Mouse (Mus musculus) embryonic facial prominence, embryonic 11.5 days (tissue): Measurements from ENCODE around the gene Enthd1. TPM values are rescaled to one million over a fixed set of nuclear protein-coding genes. Genes with fewer than 3 reads are reported as not detected.

ENCODE experiments used
- ATAC-seq: fragments of 200-750 bp; cut with Nextera tagmentation; replicated peaks from 2 replicates; pipeline ENCODE4 v1.8.0; 2017; ENCODE audit warnings: low read depth; ENCODE audit not compliant: insufficient number of reproducible peaks, low FRiP score, low TSS enrichment
- DNase-seq: peaks from one replicate; pipeline ENCODE4 v3.0.0-alpha.2; 2015; ENCODE audit warnings: low spot score
- H3K27ac ChIP-seq: fragments of 300-500 bp; sonication (generic); replicated peaks from 2 replicates; pipeline ENCODE4 v1.5.1; 2014; ENCODE audit warnings: mild to moderate bottlenecking, low read depth, low read length, control low read depth
- H3K27me3 ChIP-seq: fragments of 300-500 bp; sonication (generic); 2 replicates; pipeline ENCODE4 v1.6.1; 2014; ENCODE audit warnings: mild to moderate bottlenecking, low read length, moderate library complexity, mixed read lengths; ENCODE audit not compliant: control insufficient read depth, insufficient read depth
- H3K36me3 ChIP-seq: fragments of 300-500 bp; sonication (generic); replicated peaks from 2 replicates; pipeline ENCODE4 v1.6.1; 2014; ENCODE audit warnings: low read depth, mild to moderate bottlenecking, low read length, moderate library complexity, mixed read lengths; ENCODE audit not compliant: control insufficient read depth, insufficient read depth
- H3K4me1 ChIP-seq: fragments of 300-500 bp; sonication (generic); 2 replicates; pipeline ENCODE4 v1.6.1; 2014; ENCODE audit warnings: low read length, mixed read lengths; ENCODE audit not compliant: control insufficient read depth, insufficient read depth
- H3K4me2 ChIP-seq: fragments of 300-500 bp; sonication (generic); 2 replicates; pipeline ENCODE4 v1.6.1; 2014; ENCODE audit warnings: low read depth, mild to moderate bottlenecking, control low read depth, low read length, moderate library complexity
- H3K4me3 ChIP-seq: fragments of 300-500 bp; sonication (generic); 2 replicates; pipeline ENCODE4 v1.5.1; 2014; ENCODE audit warnings: low read depth, low read length, control low read depth
- H3K9ac ChIP-seq: fragments of 300-500 bp; sonication (generic); replicated peaks from 2 replicates; pipeline ENCODE4 v1.6.1; 2014; ENCODE audit warnings: mild to moderate bottlenecking, control low read depth, low read length
- H3K9me3 ChIP-seq: fragments of 300-500 bp; sonication (generic); replicated peaks from 2 replicates; pipeline ENCODE4 v1.6.1; 2016; ENCODE audit warnings: mild to moderate bottlenecking, low read length, inconsistent platforms, mixed read lengths; ENCODE audit not compliant: control insufficient read depth
- WGBS: fragments of 180-500 bp; shearing (Covaris S2); extraction: QIAGEN DNeasy Blood & Tissue Kit; methylation state at CpG from one replicate; pipeline ENCODE4 v1.1.7; 2014; 5-methylcytosine and 5-hydroxymethylcytosine counted together
- polyA plus RNA-seq: library from polyadenylated mRNA; unstranded; fragments of >200 nt; fragmentation: Nextera tagmentation; extraction: Ambion mirVana; gene quantifications from 2 replicates; pipeline ENCODE4 v1.2.1, GENCODE M21; 2014

Gene Enthd1
- not detected in 2 replicates for polyA plus RNA-seq

GRCm38 (mm10) chr15:80565106-80565665, at the start of gene Enthd1:
Gene Enthd1, minus strand, starts transcription at chr15:80565156.
- H3K27me3 ChIP-seq = no peaks in the 10 kb centered on the region
- H3K9ac ChIP-seq = no peak within 1 kb of the TSS
- H3K36me3 ChIP-seq = no peaks in the 10 kb centered on the region
- 78% methylated on average over 19 of the region's 19 CpGs for WGBS
- no peaks in the 10 kb centered on the region for H3K4me1 ChIP-seq
- H3K4me3 ChIP-seq = no peak within 1 kb of the TSS
- DNase-seq = no peak
- no peak within 1 kb of the TSS for H3K4me2 ChIP-seq
- H3K9me3 ChIP-seq = no peaks in the 10 kb centered on the region
- no peak for ATAC-seq
- H3K27ac ChIP-seq = no peak within 1 kb of the TSS

DNA sequence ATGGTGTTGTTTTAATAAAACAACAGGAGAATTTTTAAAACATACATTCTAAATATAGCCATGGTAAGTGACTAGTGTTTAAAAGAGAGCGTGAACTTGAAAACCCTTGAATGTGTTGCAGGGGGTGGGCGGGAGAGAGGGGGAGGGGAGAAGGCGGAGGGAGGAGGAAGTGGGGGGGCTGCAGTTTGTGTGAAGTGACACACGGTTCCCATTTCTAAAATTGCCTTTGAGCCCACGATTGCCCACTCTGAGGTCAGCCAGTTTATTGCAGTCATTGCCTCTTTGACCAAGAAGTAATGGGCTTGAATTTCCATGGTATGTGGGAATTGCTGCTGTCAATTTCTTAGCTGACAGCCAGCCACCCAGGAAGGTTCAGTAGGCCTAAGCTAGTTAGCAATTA, 48.9 kb upstream of the Enthd1 start:
- ATAC-seq (no peak), DNase-seq (peak; percentile 58)
- Histone ChIP-seq H3K27me3 (peaks cover 6% of the 10 kb centered on the region; the same call in 1 of the 2 replicates), H3K27ac (no peak overlapping the region), H3K4me2 (no peak overlapping the region), H3K4me3 (no peak overlapping the region), H3K9me3 (no peaks in the 10 kb centered on the region), H3K9ac (no peak overlapping the region), H3K4me1 (peaks cover 6% of the 10 kb centered on the region; the same call in 1 of the 2 replicates), H3K36me3 (no peaks in the 10 kb centered on the region)
- WGBS = 39% methylated on average over 5 of the region's 5 CpGs

GRCm38 (mm10) chr15:80611478-80611877, 46.5 kb upstream of the Enthd1 start:
- H3K27me3 ChIP-seq = peaks cover 3% of the 10 kb centered on the region; the same call in 1 of the 2 replicates
- H3K36me3 ChIP-seq = no peaks in the 10 kb centered on the region
- H3K9ac ChIP-seq = no peak overlapping the region
- H3K4me2 ChIP-seq = no peak overlapping the region
- DNase-seq (no peak), ATAC-seq (no peak)
- peaks cover 6% of the 10 kb centered on the region; the same call in 1 of the 2 replicates for H3K4me1 ChIP-seq
- H3K9me3 ChIP-seq = no peaks in the 10 kb centered on the region
- no peak overlapping the region for H3K4me3 ChIP-seq
- no peak overlapping the region for H3K27ac ChIP-seq
- WGBS = 77% methylated on average over 5 of the region's 5 CpGs

GRCm38 (mm10) chr15:80610335-80610734, 45.4 kb upstream of the Enthd1 start:
- no peak for DNase-seq
- no peak overlapping the region for H3K4me2 ChIP-seq
- WGBS = 79% methylated on average over 2 of the region's 2 CpGs

GRCm38 (mm10) chr15:80607970-80608369, 43.0 kb upstream of the Enthd1 start:
- Histone ChIP-seq H3K36me3 (no peaks in the 10 kb centered on the region), H3K27me3 (no peaks in the 10 kb centered on the region), H3K27ac (no peak overlapping the region), H3K4me1 (no peaks in the 10 kb centered on the region), H3K4me3 (no peak overlapping the region), H3K9ac (no peak overlapping the region), H3K9me3 (no peaks in the 10 kb centered on the region), H3K4me2 (no peak overlapping the region)
- DNase-seq (no peak), ATAC-seq (no peak)
- WGBS = 82% methylated on average over 3 of the region's 3 CpGs

More at GRCm38 (mm10) chr15:80610335-80610734, 45.4 kb upstream of the Enthd1 start:
- H3K36me3 ChIP-seq = no peaks in the 10 kb centered on the region
- H3K27me3 ChIP-seq = no peaks in the 10 kb centered on the region
- no peak for ATAC-seq
- H3K27ac ChIP-seq = no peak overlapping the region
- H3K4me1 ChIP-seq = no peaks in the 10 kb centered on the region
- H3K9me3 ChIP-seq = no peaks in the 10 kb centered on the region
- no peak overlapping the region for H3K4me3 ChIP-seq
- H3K9ac ChIP-seq = no peak overlapping the region

GRCm38 (mm10) chr15:80604026-80604425, 39.1 kb upstream of the Enthd1 start:
- Histone ChIP-seq H3K9me3 (no peaks in the 10 kb centered on the region), H3K9ac (no peak overlapping the region), H3K4me3 (no peak overlapping the region), H3K27ac (no peak overlapping the region), H3K4me1 (no peaks in the 10 kb centered on the region), H3K36me3 (no peaks in the 10 kb centered on the region), H3K4me2 (no peak overlapping the region), H3K27me3 (no peaks in the 10 kb centered on the region)
- ATAC-seq (no peak), DNase-seq (no peak)
- 85% methylated on average over 6 of the region's 6 CpGs for WGBS

- 57% methylated on average over 7 of the region's 7 CpGs for WGBS
- Histone ChIP-seq H3K27me3 (no peaks in the 10 kb centered on the region), H3K9me3 (no peaks in the 10 kb centered on the region), H3K9ac (no peak overlapping the region), H3K27ac (no peak overlapping the region), H3K36me3 (no peaks in the 10 kb centered on the region), H3K4me1 (no peaks in the 10 kb centered on the region), H3K4me3 (no peak overlapping the region), H3K4me2 (no peak overlapping the region)
- ATAC-seq (no peak), DNase-seq (no peak)
These were observed 37.5 kb upstream of the Enthd1 start for GRCm38 (mm10) chr15:80602487-80602886.

DNA sequence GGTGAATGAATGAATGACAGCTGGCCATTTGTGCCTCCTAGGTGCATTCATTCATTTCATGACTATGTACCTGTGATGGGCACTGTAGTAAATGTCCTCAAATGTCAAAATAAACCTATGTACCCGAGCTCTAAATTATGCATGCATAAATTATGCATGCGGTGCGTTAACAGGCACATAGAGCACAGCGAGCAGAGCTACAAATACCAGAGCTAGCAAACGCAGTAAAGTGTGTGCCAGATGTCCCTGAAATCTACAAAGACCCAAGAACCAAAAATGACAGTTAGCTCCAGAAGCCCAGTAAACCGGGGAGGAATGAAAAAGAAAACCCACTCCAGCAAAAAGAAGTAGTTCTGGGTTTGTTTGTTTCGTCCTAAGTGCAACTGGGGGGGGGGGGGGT, 36.5 kb upstream of the Enthd1 start:
- DNase-seq (no peak), ATAC-seq (no peak)
- Histone ChIP-seq H3K27me3 (no peaks in the 10 kb centered on the region), H3K4me3 (no peak overlapping the region), H3K9ac (no peak overlapping the region), H3K36me3 (no peaks in the 10 kb centered on the region), H3K27ac (no peak overlapping the region), H3K9me3 (no peaks in the 10 kb centered on the region), H3K4me1 (no peaks in the 10 kb centered on the region), H3K4me2 (no peak overlapping the region)
- 70% methylated on average over 7 of the region's 7 CpGs for WGBS
